Mouse (Mus musculus) yolk sac, embryonic 10.5 days (tissue): ENCODE measurements around the gene Zfp599.
A peak's percentile ranks its signal among the peaks of the same experiment; 100 is the strongest.
"Not testable (repeated sequence)": the region's sequence is repeated elsewhere in the genome, so short reads cannot be mapped to it uniquely, and the experiment has no call there.

ENCODE experiments used
- DNase-seq: peaks from one replicate; pipeline ENCODE4 v3.0.0-alpha.2; 2017; ENCODE audit warnings: low spot score

Gene Zfp599

GRCm38 (mm10) chr9:22259184-22260091 lies at the start of gene Zfp599:
TSS of gene Zfp599 (minus strand) at chr9:22259895.
- DNase-seq: peak; percentile 80

- not testable (repeated sequence) for DNase-seq
Measured at GRCm38 (mm10) chr9:22307920-22308262, 48.2 kb upstream of the Zfp599 start.

GRCm38 (mm10) chr9:22307156-22307919 lies 47.6 kb upstream of the Zfp599 start, which contains the start of gene Zfp810:
TSS of gene Zfp810 (minus strand) at chr9:22307648.
- DNase-seq: peak; percentile 95

- peak; percentile 11 for DNase-seq
Measured at GRCm38 (mm10) chr9:22306726-22307125, 47.0 kb upstream of the Zfp599 start.

- no peak for DNase-seq
Measured at GRCm38 (mm10) chr9:22302199-22302598, 42.5 kb upstream of the Zfp599 start.

- DNase-seq: no peak
Measured at GRCm38 (mm10) chr9:22278733-22279132, 19.0 kb upstream of the Zfp599 start.

GRCm38 (mm10) chr9:22268886-22269285 lies 9.2 kb upstream of the Zfp599 start:
- no peak for DNase-seq

GRCm38 (mm10) chr9:22262611-22263010 lies 2.9 kb upstream of the Zfp599 start:
- no peak for DNase-seq

GRCm38 (mm10) chr9:22261594-22261993 lies 1.9 kb upstream of the Zfp599 start:
- DNase-seq: no peak

- no peak for DNase-seq
Measured at GRCm38 (mm10) chr9:22260092-22260422, 362 bp upstream of the Zfp599 start.

GRCm38 (mm10) chr9:22258784-22259183 lies 911 bp downstream of the Zfp599 start:
- DNase-seq: no peak

- DNase-seq: no peak
Measured at GRCm38 (mm10) chr9:22256579-22256978, 3.1 kb downstream of the Zfp599 start.

- DNase-seq: no peak
Measured at GRCm38 (mm10) chr9:22244242-22244641, 15.5 kb downstream of the Zfp599 start.

- DNase-seq: no peak
Measured at GRCm38 (mm10) chr9:22240001-22240400, 19.7 kb downstream of the Zfp599 start.

- DNase-seq: no peak
Measured at GRCm38 (mm10) chr9:22230556-22230955, 29.1 kb downstream of the Zfp599 start.

GRCm38 (mm10) chr9:22230061-22230460 lies 29.6 kb downstream of the Zfp599 start:
- DNase-seq: no peak

- DNase-seq: no peak
Measured at GRCm38 (mm10) chr9:22229386-22230026, 30.2 kb downstream of the Zfp599 start.

- DNase-seq: peak; percentile 60
Measured at GRCm38 (mm10) chr9:22226846-22227245, 32.8 kb downstream of the Zfp599 start.

- DNase-seq: not testable (repeated sequence)
Measured at GRCm38 (mm10) chr9:22226389-22226673, 33.4 kb downstream of the Zfp599 start.

- peak; percentile 99 for DNase-seq
Measured at GRCm38 (mm10) chr9:22225581-22226388, 33.9 kb downstream of the Zfp599 start, which contains the start of gene Zfp809. TSS of gene Zfp809 (plus strand) at chr9:22225714.

GRCm38 (mm10) chr9:22224536-22225503 lies 34.9 kb downstream of the Zfp599 start:
- DNase-seq: no peak
